Mouse (Mus musculus) kidney, adult 2 months (tissue): Measurements from ENCODE around the gene Sf3b3. TPM values are rescaled to one million over a fixed set of nuclear protein-coding genes. Genes with fewer than 3 reads are reported as not detected.

ENCODE experiments used
- DNase-seq: peaks from one replicate; pipeline ENCODE4 v3.0.0; 2021
- H3K27ac ChIP-seq: fragments of 200-500 bp; 2 replicates; pipeline ENCODE4 v1.5.1; 2012; ENCODE audit warnings: low read depth, low read length, control low read depth, inconsistent platforms; ENCODE audit not compliant: insufficient read depth
- H3K27me3 ChIP-seq: fragments of 200-500 bp; replicated peaks from 2 replicates; pipeline ENCODE4 v1.6.1; 2012; ENCODE audit warnings: mild to moderate bottlenecking, moderate library complexity, low read length, inconsistent platforms; ENCODE audit not compliant: control insufficient read depth, insufficient read depth
- H3K36me3 ChIP-seq: fragments of 200-500 bp; 2 replicates; pipeline ENCODE4 v1.6.1; 2012; ENCODE audit warnings: mild to moderate bottlenecking, moderate library complexity, low read length, inconsistent platforms; ENCODE audit not compliant: control insufficient read depth, insufficient read depth
- H3K4me1 ChIP-seq: fragments of 200-500 bp; 2 replicates; pipeline ENCODE4 v1.6.1; 2011; ENCODE audit warnings: low read length; ENCODE audit not compliant: control insufficient read depth, insufficient read depth
- H3K4me3 ChIP-seq: fragments of 200-500 bp; 2 replicates; pipeline ENCODE4 v1.5.1; 2011; ENCODE audit warnings: mild to moderate bottlenecking, low read depth, low read length, control low read depth; ENCODE audit not compliant: insufficient read depth
- CTCF ChIP-seq: fragments of 200-500 bp; conservative IDR thresholded peaks from 2 replicates; pipeline ENCODE4 v1.5.1; 2011; ENCODE audit warnings: low read depth, mild to moderate bottlenecking, control low read depth, low read length, moderate library complexity, mixed read lengths; ENCODE audit not compliant: insufficient read depth, insufficient read length
- POLR2A ChIP-seq: fragments of 200-500 bp; IDR thresholded peaks from one replicate; pipeline ENCODE4 v1.6.1; 2011; ENCODE audit warnings: low read depth, low read length, control low read depth
- WGBS: fragments of 180-500 bp; shearing (Covaris S2); methylation state at CpG from one replicate; pipeline ENCODE4 v1.1.7; 2018; 5-methylcytosine and 5-hydroxymethylcytosine counted together
- polyA plus RNA-seq: library from polyadenylated mRNA; depleted of rRNA; stranded (reverse); fragments of >200 nt; gene quantifications from 2 replicates; pipeline ENCODE4 v1.2.3, GENCODE M21; 2012; rRNA removed

Gene Sf3b3
- polyA plus RNA-seq, 1 experiment, result 25.9 TPM

DNA sequence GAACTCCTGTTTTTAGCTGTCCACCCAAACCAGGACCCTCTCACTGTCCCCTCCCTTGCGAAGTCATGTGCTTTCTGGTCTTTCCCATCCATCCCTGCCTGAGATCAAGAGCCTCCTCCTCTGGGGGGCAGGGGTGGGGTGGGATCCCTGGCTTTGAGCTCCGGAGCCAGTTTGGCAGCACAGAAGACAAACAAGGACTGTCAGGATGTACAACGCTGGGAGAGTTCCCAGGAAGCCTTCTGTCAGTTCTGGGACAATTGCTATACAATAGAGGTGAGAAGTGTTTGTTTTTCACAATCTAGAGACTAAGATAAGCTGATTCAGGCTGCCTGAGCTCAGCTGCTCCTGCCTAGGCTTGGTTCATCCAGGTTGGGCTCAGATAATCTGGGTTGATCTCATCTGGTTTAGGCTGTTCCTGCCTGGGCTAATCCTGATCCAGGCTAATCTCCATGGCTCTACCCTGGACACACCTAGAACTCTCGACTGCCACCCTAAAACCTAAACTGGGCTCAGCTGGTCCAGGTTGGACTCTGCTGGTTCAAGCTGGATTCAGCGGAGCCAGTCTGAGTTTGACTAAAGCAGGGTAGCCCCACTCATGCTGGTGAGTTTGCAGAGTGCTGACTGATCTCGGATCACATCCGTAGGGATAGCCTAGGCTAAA, 86.2 kb downstream of the Sf3b3 start:
- TF ChIP-seq POLR2A, result no peak
- no peak for TF ChIP-seq CTCF

More for the DNA sequence above, 86.2 kb downstream of the Sf3b3 start:
- WGBS, result 76% methylated on average over 7 of the region's 7 CpGs
- H3K27ac ChIP-seq, result peak overlapping the region; percentile 41
- H3K36me3 ChIP-seq, result no peaks in the 10 kb centered on the region
- no peaks in the 10 kb centered on the region for H3K27me3 ChIP-seq
- H3K4me3 ChIP-seq, result no peak overlapping the region
- H3K4me1 ChIP-seq, result peaks cover 5% of the 10 kb centered on the region; the same call in 1 of the 2 replicates
- peak; percentile 63 for DNase-seq

Other genes starting within 250 kb of the Sf3b3 start
- 36.8 and 39.1 TPM in 2 replicates for gene Vac14, start 228.2 kb downstream of the Sf3b3 start, polyA plus RNA-seq
- gene Mtss1l, start 125.3 kb downstream of the Sf3b3 start, polyA plus RNA-seq, result 23.0 and 25.2 TPM in 2 replicates
- gene Il34, start 40.9 kb downstream of the Sf3b3 start, polyA plus RNA-seq, result 21.8 and 26.3 TPM in 2 replicates
- gene Cog4, start 187 bp downstream of the Sf3b3 start, polyA plus RNA-seq, result 40.1 and 42.9 TPM in 2 replicates
- 17.9 and 21.3 TPM in 2 replicates for gene Fuk, start 55.7 kb upstream of the Sf3b3 start, polyA plus RNA-seq
- gene St3gal2, start 73.1 kb upstream of the Sf3b3 start, polyA plus RNA-seq, result 27.3 and 28.6 TPM in 2 replicates
- gene Ddx19a, start 151.0 kb upstream of the Sf3b3 start, polyA plus RNA-seq, result 21.6 and 24.3 TPM in 2 replicates
- 2.7 and 3.1 TPM in 2 replicates for gene Ddx19b, start 185.0 kb upstream of the Sf3b3 start, polyA plus RNA-seq
- 35.9 and 36.3 TPM in 2 replicates for gene Aars, start 186.4 kb upstream of the Sf3b3 start, polyA plus RNA-seq
- gene Exosc6, start 209.6 kb upstream of the Sf3b3 start, polyA plus RNA-seq, result 1.8 TPM in 1 of 2 replicates, not detected in the other
- gene Clec18a, start 245.6 kb upstream of the Sf3b3 start, polyA plus RNA-seq, result 0.88 and 1.5 TPM in 2 replicates
- 21.5 and 26.1 TPM in 2 replicates for gene Pdpr, start 247.8 kb upstream of the Sf3b3 start, polyA plus RNA-seq